Mouse (Mus musculus): ENCODE data around the gene Polr2g.

Gene Polr2g

GRCm38 (mm10) chr19:8818301-8818798, 20.0 kb upstream of the Polr2g start:
- no peak for DNase-seq (ENCODE audit: low spot score in 2 of 2)

- DNase-seq (ENCODE audit: low spot score in 2 of 2): no peak
Measured at GRCm38 (mm10) chr19:8817001-8817400, 18.6 kb upstream of the Polr2g start.

- DNase-seq (ENCODE audit: low spot score in 2 of 2): no peak
Measured at GRCm38 (mm10) chr19:8815812-8816211, 17.4 kb upstream of the Polr2g start.

DNA sequence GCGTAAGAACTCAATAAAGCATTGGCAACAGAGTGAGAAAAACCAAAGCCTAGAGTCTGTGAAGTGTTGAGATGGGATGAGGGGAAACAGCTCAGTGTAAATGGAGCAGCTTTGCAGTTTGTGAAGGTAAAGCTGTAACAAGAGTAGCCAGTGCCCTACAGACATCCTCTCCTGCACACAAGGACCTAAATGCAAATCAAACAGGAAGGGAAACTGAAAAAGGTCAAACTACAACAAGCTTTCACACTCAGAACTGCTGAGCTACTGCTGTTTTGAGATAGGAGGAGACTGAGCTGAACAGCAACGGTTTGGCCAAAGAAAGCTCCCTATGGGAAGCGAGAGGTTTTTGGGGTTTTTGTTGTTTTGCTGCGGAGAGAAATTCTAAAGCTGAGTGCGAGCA, 8.4 kb upstream of the Polr2g start:
- DNase-seq (ENCODE audit: low spot score in 2 of 2): no peak

GRCm38 (mm10) chr19:8803879-8804660, 5.7 kb upstream of the Polr2g start:
- DNase-seq (ENCODE audit: low spot score in 2 of 2): no peak

GRCm38 (mm10) chr19:8803204-8803780, 4.9 kb upstream of the Polr2g start:
- DNase-seq (ENCODE audit: low spot score in 2 of 2): no peak

- peak; percentile 88 to 94 for DNase-seq (ENCODE audit: low spot score in 2 of 2)
Measured at GRCm38 (mm10) chr19:8802130-8802821, 3.9 kb upstream of the Polr2g start, which contains the start of gene Zbtb3. TSS of gene Zbtb3 (plus strand) at chr19:8802555.

GRCm38 (mm10) chr19:8798947-8799315, 554 bp upstream of the Polr2g start:
- no peak for DNase-seq (ENCODE audit: low spot score in 2 of 2)

GRCm38 (mm10) chr19:8790171-8790570, 8.2 kb downstream of the Polr2g start:
- no peak for DNase-seq (ENCODE audit: low spot score in 2 of 2)

- DNase-seq (ENCODE audit: low spot score in 2 of 2): no peak
Measured at GRCm38 (mm10) chr19:8789171-8789570, 9.2 kb downstream of the Polr2g start.

GRCm38 (mm10) chr19:8788521-8788920, 9.9 kb downstream of the Polr2g start:
- no peak for DNase-seq (ENCODE audit: low spot score in 2 of 2)

DNA sequence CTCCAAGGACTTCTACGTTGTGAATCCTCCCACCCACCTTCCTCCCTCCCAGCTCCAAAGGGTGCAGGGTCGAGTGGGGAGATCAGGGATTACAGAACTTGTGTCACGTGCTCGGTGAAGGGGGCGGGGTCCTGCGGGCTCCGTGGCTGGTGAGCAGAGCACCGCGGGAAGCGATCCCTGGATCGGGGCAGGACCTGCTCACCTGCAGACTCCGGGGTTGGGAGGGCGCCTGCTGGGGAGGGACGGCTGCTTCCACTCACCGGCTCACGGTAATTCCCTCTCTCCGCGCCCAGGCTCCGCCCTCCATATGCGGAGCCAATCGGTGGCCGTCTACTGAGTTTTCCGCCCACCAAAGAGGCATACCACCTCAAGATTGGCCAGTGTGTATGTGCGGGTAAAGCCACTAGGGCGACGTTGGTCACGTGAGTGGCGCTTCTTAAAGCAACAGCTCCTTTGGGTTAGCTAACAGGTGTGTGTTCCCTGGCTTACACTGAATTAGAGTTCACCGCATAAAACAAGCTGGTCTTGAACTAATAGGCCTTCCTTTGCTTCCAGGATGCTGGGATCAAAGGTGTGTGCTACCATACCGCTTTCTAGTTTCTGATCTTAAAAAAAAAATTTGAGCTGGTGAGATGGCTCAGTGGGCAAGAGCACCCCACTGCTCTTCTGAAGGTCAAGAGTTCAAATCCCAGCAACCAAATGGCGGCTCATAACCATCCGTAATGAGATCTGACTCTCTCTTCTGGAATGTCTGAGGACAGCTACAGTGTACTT, 12.2 kb downstream of the Polr2g start, which contains the start of gene Taf6l:
Gene Taf6l, minus strand, starts transcription at position 410 of the 774 bp plus-strand sequence.
- peak; percentile 84 to 90 for DNase-seq (ENCODE audit: low spot score in 2 of 2)

- DNase-seq (ENCODE audit: low spot score in 2 of 2): peak in 1 of 2 experiments; percentile 23
Measured at GRCm38 (mm10) chr19:8774951-8775421, 23.4 kb downstream of the Polr2g start.

- DNase-seq (ENCODE audit: low spot score in 2 of 2): peak; percentile 95 to 97
Measured at GRCm38 (mm10) chr19:8774086-8774835, 24.1 kb downstream of the Polr2g start, which contains the start of gene Tmem179b. TSS of gene Tmem179b (minus strand) at chr19:8774467.

GRCm38 (mm10) chr19:8773409-8773808, 25.0 kb downstream of the Polr2g start:
- DNase-seq (ENCODE audit: low spot score in 2 of 2): no peak

GRCm38 (mm10) chr19:8772996-8773395, 25.4 kb downstream of the Polr2g start:
- no peak for DNase-seq (ENCODE audit: low spot score in 2 of 2)

GRCm38 (mm10) chr19:8770567-8771270, 27.7 kb downstream of the Polr2g start, which contains the start of gene Tmem223:
TSS of gene Tmem223 (plus strand) at chr19:8770996.
- DNase-seq (ENCODE audit: low spot score in 2 of 2): peak; percentile 69 to 79

DNA sequence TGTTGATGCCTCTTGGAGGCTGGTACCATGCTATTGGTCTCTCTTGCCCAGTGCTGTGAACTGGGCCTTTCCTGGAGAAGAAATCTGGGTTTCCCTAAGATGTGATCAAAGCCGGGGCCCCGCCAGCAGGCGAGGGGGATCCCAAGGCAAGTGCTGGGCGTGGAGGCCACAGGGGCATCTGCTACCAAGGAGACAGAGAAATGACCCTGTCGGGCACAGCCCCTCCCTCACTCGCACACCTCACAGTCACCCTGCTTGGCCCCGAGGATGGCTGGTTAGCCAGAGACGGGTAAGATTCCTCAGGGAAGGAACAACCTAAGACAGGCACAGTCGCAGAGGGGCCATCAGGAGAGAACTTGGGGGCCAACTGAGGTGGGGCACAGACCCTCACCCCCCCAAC, 32.8 kb downstream of the Polr2g start:
- no peak for DNase-seq (ENCODE audit: low spot score in 2 of 2)

DNA sequence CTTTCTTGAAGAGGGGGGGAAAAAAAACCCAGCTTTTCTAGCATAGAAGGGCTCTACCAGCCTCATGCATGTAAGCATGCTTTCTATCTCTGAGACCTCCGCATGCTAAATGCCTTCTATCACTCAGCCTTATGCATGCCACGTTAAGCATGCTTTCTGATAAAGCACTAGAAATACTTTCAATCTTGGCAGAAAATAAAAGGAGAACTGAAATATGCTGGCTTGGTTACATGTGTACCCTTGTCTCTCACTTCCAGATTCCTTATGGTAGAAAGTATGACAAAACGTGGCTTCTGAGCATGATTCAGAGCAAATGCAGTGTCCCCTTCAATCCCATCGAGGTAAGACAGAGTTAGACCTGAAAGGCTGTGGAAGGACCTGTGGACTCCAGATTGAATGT, 35.1 kb downstream of the Polr2g start:
- no peak for DNase-seq (ENCODE audit: low spot score in 2 of 2)

GRCm38 (mm10) chr19:8760757-8761156, 37.6 kb downstream of the Polr2g start:
- DNase-seq (ENCODE audit: low spot score in 2 of 2): no peak
